Mouse (Mus musculus): ENCODE measurements at regions not wholly inside any gene's neighbourhood (a gene's known extent, or its start where the extent isn't known, plus 50 kb on each side); places are given as distances from the start of the nearest gene placed in this dataset.

DNA sequence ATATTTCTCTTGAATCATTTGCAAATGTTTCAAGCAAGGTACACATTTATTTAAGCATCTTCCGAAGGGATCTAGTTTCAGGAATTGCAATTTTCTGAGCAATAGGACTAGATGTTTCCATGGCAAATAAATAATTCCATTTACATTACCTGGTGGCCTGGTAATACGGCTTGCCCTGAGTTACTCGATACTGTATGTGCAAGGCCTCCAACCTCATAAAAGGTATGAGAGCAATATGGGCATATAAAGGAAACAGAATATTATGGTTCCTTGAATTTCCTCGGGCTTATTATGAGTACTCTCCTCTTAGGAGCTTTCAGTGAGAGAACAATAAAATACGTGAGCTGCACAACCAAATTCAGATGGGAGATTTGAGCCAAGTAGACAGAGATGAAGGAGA, 81.4 kb upstream of the Gm9972 start:
- no peak for DNase-seq

- DNase-seq = no peak
Observed at GRCm38 (mm10) chr11:42965732-42966131, 69.8 kb upstream of the Gm9972 start.

DNA sequence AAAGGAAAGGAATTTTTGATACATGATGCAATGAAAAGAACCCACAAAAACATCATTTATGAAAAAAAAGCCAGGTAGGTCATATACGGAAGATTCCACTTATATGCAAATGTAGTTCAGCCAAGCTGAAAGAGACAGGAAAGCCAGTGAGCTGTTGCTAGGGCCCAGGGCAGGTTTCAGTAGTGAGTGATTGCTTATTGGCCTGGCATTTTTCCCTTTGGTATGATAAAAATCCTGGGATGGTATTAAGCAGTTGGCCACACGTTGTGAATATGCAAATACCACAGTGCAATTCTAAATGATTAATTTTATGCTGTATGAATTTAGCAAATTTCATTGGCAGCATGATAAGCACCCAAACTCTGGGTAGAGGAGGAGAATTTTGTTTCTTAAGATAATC, 57.3 kb upstream of the Gm9972 start:
- no peak for DNase-seq
